Mouse (Mus musculus) mesoderm, embryonic 11.5 days (tissue): ENCODE measurements around the gene Efhd1.

ENCODE experiments used
- DNase-seq: peaks from one replicate; pipeline ENCODE4 v3.0.0-alpha.2; 2012; ENCODE audit warnings: low read depth, low spot score

Gene Efhd1

DNA sequence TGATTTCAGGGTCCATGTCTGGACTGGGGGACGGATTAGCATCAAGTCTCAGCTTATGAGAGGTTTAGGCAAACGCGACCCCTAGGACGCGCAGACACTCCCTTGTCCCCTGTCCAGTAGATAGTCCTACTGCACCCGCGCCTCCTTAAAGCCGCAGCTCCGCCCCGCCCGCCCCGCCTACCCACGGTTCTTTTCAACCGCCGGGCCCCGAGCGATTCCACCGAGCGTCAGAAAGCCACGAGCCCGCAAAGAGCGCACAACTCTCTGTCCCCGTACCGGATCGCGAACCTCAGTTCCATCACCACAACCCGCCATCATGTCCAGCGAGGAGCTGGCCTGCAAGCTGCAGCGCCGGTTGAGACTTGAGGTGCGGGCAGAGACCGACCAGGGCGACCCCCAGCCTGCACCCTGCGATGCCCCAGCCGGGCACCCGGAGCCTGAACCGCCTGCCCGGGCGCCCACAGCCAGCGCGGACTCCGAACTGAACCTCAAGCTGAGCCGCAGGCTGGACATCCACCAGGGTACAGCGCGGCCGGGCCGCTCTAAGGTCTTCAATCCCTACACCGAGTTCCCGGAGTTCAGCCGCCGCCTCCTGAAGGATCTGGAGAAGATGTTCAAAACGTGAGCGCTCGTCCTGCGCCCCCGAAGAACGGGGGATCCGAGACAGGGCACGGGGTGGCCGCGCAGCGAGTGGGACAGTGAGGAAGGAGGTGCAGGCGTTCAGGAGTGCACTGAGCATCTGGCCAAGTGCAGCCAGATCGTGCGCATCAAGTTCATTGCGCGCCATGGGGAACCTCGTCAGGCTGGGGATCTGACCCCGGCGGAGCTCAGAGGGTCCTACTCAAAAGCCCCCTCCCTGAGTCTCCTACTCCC is at the start of gene Efhd1:
Gene Efhd1, plus strand, starts transcription at position 230 of the 873 bp plus-strand sequence.
- no peak for DNase-seq

DNA sequence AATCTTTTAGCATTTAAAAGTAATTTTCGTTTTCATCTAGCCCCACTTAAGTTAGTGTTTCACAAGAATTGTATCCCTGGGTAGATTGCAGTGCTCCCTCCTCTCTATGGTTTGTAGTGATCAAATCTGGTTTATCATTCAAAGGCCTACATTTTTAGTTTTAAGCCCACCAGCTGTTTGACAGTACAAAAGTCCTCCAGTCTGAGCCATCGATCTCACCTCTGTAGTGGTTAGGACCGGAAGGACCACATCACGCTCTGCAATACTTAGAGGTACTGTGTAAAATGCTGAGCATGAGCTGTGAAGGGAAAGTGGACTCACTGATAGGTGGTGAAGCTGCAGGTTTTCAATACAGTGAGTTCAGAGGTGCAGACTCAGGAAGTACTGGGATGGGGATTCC is 49.4 kb upstream of the Efhd1 start:
- DNase-seq: no peak

DNA sequence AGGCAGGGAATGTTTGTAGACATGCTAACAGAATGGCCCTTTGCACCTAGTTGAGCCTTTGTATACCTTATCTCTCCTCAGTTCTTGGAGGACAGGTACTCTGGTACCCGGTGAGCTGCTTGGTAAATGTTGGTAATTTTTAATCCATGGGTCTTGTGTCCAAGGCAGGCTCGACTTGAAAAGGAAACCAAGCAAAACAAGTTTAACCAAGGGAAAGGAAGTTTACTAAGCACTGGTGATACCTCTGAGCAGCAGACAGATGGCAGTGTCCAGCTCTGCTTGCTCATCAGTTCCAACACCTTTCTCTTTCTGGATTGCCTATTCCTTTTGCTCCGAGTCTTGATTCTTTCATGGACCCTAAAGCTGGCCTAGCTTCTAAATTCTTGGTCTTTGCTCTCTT is 46.2 kb upstream of the Efhd1 start:
- no peak for DNase-seq

DNA sequence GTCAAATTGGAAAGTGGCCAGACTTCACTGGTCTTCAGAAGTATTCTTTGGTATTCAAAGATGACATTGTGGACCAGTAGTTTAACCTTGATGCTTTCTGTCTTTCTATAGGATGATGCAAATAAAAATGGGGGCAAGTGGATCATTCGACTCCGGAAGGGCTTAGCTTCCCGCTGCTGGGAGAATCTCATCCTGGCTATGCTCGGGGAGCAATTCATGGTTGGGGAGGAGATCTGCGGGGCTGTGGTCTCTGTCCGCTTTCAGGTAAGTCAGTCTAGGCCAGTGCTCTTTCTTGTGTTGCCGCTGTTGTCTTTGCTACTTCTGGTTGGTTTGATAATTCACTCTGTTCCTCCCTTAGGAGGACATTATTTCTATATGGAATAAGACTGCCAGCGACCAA is 38.4 kb upstream of the Efhd1 start:
- no peak for DNase-seq

DNA sequence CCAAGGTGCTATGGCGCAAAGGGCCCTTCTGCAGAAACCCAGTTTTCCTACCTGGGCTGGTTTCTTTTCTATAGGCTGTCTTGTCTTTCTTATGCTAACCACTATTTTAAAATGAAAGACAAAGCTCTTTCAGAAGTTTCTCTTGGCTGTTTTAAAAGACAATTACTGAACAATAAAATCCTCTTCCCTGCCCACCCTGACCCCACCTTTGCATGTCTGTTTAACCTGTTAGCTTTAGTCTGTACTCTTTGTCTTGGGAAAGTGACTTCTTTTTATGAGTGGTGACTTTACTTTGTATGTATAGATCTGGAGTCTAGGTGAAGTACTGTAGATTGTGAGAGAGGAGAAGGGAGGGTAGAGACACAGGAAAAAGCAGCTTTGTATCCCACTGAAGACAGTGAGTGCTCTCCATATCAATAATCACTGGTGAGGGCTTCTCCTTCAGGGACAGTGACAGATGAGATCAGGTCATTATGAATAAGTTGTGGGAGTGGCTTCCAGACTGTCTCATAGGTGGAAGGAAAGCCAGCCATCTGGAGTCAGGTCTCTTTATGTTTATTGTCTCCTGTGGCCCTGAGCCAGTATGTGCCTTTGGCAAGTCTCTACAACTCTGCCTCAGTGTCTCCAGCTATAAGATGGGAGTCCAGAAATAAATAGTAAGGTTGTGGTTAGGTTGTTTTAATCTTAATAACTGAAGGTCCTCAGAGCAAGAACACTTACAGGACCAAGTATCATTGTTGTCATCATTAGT is 37.6 kb upstream of the Efhd1 start:
- DNase-seq: no peak

DNA sequence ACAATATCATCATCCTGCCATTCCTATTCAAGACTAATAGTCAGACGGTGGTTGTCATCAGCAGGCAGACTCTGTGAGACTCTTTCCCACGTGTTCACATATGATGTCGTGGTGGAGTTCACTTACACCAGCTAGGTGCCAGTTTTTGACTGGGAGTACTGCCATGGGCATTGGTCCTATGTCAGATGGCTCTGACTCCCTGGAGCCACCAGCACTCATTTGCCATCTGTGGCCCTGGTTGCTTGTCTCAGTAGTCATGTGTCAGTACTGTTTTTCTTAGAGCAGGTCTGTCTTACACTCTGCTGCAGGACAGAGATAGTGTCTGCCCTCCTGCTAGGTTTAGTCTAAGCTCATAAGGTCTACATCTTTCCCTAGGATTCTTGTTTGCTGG is 37.0 kb upstream of the Efhd1 start:
- no peak for DNase-seq

DNA sequence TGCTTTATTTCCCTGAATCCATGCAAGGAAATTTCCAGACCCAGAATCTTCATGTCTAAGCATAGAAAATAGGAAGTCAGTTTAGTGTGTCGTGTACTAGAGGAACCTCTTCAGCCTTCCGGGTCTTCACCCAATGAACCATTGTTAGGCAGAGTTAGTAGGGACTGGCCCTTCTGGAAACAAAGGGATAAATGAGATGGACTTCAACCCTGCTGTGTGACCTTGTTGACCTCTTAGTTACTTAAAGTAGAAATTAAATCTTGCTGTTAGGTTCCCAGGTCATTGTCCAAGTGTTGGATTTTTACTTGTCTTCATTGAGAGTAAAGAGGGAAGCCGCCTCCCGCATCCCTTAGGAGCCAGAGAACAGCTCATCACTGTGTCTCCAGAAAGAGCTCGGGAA is 33.6 kb upstream of the Efhd1 start:
- DNase-seq: no peak

DNA sequence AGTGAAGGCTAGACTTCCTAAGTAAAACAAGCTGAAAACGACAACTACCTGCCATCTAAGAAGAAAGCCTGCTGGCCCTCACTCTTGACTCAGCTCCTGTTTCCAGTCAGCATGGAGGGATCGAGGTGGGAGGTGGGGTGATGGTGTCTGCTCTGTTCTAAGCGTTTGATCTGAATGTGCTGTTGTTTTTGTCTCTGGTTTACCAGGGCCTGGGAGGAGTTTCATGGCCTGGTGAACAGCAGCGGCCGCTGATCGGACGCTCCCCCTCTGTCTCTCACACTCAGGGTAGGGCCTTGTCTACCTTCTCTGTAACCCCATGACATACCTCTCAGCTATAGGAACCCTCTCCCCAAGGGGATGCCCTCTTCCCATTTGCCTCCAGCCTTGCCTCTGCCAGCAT is 32.0 kb upstream of the Efhd1 start:
- DNase-seq: no peak

DNA sequence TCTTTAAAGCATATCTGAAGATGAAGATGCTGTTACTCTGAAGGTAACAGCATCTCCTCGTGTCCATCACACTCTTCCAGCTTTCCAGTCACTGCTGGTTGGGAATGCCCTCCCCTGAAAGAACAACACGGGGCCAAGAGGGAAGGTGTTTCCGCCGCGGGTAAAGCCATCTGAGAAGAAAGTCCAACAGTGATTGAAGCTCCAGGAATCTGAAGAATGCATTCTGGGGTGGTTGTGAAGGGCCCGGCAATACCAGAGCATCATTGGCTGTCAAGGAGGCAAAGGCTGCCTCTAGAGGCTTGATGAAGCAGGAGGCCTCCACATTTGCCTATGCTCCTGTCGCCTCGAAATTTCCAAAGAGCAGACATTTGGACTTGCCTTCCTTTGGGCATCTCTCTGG is 25.1 kb upstream of the Efhd1 start:
- DNase-seq: no peak

DNA sequence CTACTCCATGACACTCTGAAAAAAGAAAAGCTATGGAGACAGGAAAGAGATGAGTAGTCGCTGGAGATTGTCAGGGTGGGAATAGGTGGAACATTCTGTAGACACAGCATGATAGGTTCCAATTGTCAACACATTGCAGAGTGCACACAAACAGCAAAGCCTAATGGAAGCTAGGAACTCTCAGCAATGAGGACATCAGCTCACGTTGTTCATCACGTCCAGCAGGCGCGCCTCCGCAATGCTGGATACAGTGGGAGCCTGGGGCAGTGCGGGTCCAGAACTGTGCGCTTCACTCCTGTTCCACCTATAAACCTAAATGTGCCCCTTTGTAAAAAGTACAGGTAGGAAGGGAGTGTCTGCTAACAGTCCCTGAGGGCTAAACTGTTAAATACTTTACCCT is 21.1 kb upstream of the Efhd1 start:
- no peak for DNase-seq

DNA sequence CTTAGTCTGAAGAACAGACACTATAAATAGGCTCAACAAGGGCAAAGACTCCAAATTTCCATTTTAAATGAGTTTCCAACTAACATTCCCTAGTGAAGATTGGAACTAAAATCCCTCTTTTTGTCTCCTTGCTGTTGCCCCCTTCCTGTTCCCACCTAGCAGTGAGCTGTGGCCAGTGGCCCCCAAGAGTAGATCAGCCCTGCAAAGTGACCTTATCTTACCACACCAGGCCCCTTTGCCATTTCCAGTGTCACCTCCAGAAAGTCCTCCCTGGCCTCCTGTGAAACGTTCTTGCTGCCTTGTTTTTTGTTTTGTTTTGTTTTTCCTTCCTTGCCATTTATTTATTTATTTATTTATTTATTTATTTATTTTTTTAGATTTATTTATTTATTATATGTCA is 18.7 kb upstream of the Efhd1 start:
- DNase-seq: no peak

DNA sequence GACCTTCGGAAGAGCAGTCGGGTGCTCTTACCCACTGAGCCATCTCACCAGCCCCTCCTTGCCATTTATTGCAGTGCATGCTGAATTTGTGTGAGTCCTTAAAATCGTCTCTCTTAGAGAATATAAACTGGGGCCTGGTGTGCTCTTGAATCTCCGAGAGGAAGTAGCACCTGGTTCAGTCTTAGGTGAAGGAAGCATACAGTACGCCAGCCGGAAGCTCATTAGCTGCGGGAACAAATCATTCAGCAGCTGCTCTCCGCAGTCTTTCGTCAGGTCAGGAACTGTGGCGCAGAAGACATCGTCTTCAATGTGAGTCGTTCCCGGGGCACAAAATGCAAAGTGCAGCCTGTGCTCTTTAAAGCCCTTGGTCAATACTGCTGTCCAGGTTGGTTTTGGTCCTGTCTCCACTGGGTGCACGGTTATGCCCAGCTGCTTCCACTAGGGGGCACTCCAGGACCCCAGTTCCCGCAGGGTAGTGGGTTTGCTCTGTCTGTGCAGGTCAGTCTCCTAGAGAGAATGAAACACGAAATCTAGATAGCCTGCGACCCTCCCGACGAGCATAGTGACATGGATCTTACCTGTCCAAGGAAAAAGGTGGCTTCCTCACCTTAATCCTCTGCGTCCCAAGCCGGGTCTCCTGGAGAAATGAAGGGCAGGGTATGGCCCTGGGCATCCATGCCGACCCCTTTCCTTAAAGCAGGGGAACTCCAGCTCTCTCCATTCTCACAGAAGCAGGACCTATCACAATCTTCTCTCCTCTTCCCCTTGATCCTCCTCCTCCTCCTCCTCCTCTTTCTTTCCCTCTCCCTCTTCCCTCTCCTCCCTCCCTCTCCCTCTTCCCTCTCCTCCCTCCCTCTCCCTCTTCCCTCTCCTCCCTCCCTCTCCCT is 18.0 kb upstream of the Efhd1 start:
- DNase-seq: peak; percentile 85

DNA sequence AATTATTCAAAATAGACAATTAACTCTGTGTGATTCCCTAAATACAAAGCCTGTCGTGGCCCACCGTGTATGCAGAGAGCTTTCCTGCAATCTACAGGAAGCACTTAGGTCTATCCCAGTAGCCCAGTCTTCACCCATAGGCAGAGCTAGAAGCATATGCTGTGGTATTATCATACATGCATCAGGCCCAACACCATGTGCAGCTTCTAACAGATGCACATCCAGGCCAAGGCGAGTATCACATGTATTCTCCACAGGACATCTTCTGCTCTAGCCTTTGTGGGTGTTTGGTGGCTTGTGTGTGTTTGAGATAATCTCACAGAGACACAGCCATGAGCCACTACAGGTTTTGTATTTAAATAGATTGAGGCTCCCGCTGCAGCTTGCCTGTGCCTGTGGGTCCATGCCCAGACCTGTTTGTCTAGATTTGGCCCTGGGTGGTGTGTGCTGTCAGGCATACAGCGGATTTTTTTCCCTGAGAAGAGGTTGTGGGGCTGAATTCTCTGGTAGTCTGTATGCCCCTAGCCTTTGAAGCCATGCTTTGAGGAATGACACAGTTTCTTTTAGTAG is 12.0 kb upstream of the Efhd1 start:
- no peak for DNase-seq

DNA sequence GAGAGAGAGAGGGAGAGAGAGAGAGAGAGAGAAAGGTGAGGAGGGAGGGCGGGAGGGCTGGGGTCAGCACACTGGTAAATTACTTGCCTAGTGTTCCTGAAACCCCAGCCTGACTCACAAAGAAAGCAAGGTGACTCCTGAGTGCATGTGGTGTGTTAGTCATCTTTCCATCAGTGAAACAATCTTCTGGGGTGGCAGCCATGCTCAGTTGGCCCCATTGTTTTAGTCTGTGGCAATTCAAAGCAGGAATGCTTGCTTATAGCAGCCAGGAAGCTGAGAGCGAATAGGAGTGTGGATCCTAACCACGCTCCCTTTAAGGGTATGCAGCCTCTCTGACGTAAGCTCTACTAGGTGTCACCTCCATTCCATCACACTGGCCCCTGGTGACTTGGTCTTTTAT is 9.0 kb upstream of the Efhd1 start:
- no peak for DNase-seq

DNA sequence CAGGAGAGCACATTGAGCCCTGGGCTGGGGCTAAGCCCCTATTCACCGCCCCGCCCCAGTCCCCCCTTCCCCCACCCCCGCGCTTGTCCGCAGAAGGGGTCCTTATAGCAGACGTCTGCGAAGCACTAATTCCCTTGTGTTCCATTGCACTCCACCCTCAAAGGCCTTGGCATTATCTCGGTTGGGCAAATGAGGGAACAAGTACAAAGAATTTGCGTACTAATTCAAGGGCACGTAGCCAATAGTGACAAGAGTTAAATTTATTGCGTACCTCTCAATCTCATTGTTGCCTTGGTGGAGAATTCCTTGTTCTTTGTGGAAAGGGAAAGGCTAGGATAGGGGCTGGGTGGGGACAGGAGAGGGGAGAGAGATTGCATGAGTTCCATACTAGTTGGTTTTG is 6.5 kb upstream of the Efhd1 start:
- DNase-seq: no peak

DNA sequence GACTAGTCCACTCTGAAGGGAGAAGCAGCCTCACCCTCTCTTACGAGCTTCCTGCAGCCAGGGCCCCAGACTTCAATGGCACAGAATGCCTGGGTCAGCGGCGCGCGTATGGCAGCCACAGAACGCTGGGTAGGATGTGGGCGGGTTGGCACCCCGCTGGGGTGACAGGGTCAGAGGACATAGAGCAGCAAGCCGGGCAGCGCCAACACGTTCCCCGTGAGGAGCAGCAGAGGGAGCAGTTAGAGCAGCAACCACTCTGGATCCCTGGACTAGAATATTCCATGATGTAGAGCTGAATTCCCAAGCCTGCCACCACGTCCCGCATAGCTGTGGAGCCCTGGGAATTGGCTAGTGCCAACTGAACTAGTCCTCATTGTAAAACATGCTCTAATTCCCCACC is 5.7 kb upstream of the Efhd1 start:
- no peak for DNase-seq

DNA sequence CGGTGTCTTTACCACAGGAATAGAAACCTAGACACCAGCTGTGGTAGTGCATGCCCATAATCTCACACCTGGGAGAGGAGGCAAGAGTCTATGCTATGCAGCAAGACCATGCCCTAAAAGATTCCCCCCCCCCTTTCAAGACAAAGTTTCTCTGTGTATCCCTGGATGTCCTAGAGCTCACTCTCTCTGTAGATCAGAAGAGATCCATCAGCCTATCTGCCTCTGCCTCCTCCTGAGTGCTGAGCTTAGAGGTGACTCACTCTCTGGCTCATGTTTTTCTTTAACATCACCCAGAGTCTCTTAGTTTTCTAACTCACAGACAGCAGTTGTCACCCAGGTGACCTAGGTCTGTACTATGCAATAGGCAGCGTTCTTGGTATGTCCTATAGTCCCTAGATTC is 4.8 kb upstream of the Efhd1 start:
- no peak for DNase-seq

DNA sequence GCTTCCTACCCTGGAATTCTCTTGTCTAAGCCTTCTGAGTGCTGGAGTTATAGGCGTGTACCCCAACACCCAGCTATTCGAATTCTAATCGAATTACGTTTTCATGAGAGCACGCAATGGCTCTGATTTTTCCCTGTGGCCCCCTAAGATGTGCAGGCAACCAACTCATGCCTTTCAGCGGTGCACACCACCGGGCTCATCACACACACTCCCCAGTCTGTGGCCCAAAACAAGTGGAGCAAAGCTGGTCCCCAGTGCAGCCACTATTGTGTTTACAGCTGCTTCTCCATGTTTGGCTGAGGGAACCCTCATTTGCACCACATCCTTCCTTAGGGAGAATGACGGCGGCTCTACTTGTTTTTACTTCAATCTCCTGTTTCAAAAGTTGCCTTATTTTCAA is 906 bp upstream of the Efhd1 start:
- DNase-seq: no peak

DNA sequence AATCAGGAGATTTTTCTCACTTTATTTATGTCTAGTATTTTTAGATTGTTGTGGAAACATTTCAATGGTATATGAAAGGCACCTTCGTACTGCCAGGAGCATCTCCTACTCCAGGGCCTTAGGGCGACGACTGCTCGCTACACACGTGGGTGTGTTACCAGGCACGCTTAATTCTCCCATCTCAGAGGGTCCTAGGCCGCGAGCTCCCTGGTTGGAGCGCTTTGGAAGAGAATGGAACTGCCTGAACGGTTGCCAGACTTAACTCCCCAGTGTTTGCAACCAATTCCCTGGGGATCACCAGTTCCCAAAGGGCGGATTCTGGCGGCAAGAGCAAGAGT is 398 bp upstream of the Efhd1 start:
- peak; percentile 47 for DNase-seq

DNA sequence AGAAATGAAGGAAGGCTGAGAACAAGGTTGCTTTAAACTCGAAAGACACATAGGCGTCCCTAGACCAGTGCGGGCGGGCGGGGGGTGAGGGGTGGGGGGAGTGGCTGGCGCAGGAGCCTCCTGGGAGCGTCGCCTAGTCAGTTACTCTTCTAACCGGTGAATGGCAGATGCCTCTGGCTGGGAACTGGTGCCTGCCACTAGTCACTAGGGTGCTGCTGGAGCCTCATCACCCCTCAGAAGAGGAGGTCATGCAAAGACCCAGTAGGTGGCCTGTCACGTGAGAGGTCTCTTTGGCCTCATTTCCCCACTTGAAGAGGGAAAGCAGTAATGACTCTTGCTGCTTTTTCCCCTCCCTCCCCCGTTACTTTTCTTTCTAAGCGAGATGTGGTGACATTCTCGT is 1.0 kb downstream of the Efhd1 start:
- no peak for DNase-seq

DNA sequence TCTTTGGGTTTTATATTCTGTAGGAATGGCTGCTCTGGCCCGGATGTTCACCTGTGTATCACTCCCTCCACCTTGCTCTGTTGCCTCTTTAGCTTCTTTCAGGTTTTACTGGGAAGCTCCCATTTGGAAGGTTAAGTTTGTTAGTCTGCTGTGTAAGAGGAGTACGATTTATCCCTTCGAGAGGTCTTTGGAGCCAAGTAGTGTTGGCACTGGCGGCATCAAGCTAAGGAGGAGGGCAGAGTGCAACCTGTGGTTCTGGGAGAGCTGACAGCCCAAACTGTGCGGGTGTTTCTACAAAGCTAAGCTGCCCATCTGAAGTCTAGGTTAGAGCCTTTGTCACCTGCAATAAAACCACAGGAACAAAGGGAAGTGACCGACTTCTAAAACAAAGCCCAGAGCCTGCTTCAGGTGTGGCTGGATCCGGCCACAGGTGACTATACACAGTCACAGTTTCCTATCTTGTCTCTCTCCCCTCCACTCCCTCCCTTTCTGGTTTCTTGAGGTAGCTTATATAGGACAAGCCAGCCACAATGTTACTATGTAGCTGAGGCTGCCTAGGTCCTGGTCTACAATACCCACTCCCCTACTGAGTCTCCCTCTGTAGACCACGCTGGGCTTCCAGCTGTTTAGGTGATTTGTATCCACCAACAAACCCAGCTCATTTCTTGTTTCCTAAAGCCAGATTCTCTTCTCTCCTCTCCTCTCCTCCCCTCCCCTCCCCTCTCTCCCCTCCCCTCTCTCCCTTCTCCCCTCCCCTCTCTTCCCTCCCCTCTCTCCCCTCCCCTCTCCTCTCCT is 2.3 kb downstream of the Efhd1 start:
- DNase-seq: no peak
